Mouse (Mus musculus): ENCODE measurements around the gene Mta3. TPM values are rescaled to one million over a fixed set of nuclear protein-coding genes. Genes with fewer than 3 reads are reported as not detected.
"Not testable (repeated sequence)": the region's sequence is repeated elsewhere in the genome, so short reads cannot be mapped to it uniquely, and the experiment has no call there.

Gene Mta3
- total RNA-seq, 2 experiments from 2014 or later: 18.0 to 19.2 TPM

- DNase-seq: no peak
Observed at GRCm38 (mm10) chr17:83708891-83709290, 2.9 kb downstream of the Mta3 start.

GRCm38 (mm10) chr17:83709517-83709916 is 3.6 kb downstream of the Mta3 start:
- not testable (repeated sequence) for DNase-seq

DNA sequence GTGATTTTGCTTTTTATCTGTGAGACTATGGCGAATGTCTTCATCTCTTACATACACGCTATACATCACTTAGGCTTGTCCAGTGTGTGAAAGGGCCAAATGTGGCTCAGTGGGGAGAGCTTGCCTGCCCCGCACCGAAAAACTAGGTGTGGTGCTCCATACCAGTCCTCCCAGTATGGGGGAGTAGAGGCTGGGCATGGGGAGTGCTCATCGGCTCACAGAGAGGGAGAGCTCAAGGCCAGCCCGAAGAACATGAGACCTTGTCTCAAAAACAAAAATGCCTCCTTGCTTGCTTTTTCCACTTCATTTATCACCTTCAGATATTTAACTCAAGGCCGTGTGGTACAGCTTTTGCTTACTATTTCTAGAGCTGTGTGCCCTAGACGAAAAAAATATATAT is 4.7 kb downstream of the Mta3 start:
- no peak for DNase-seq

DNA sequence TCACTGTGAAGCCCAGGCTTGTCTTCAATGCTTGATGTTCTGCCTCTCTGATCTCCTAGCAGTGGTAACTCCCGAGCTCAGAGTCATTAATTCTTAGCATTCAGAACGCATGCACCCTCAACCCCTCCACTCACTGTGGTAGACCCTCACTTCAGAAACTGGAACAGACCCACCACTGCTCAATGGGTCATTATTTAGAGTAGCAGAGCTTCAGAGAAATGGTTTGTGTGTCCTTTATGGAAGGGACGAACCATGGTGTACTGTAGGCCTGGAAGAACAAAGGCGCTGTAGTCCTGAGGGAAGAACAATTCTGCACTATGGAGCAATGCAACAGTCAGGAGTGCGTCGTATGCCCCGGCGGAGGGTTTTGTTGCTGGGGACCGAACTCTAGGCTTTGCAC is 6.4 kb downstream of the Mta3 start:
- DNase-seq: no peak

GRCm38 (mm10) chr17:83720449-83720848 is 14.5 kb downstream of the Mta3 start:
- no peak for DNase-seq

DNA sequence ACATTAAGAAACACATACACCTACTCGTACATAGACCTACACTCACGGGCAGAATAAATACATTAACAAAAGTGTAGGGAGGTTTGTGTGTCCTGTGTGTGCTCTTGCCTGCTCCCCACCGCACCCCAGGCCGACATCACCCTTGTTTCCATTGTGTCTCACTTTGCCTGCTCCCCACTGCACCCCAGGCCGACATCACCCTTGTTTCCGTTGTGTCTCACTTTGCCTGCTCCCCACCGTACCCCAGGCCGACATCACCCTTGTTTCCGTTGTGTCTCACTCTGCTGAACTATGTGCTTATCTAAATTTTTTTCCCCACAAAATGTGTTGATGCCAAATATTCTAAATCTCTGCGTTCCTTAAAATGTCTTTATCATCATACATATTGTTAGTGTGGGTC is 15.2 kb downstream of the Mta3 start:
- DNase-seq: no peak

DNA sequence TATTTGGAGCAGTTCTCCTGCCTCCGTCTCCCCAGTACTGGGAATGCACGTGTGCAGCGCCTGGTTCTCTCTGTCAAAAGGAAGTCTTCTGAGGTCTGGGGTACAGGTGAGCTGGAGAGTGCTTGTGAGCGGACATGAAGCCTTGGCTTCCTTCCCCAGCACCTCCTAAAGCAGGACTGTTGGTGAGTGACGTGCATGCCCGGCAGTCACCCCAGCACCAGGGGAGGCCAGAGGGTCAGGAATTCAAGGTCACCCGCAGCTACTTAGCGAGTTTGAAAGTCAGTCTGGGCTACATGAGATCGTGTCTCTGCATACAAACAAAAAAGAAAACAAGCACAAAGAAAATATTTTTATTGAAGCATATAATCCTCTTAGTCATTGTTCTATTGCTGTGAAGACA is 17.1 kb downstream of the Mta3 start:
- no peak for DNase-seq

DNA sequence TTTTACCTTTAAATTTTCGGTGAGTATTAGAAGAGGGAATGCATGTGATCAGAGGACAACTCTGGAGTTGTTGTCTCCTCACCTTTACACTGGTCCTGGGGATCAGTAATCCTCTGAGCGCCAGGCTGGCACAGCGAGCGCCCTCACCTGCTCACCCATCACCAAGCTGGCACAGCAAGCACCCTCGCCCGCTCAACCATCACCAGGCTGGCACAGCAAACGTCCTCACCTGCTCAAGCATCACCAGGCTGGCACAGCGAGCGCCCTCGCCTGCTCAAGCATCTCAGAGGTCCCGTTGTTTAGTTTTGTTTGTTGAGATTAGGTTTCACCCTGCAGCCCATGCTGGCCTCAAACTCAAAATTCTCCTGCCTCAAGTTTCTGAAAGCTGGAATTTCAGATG is 20.5 kb downstream of the Mta3 start:
- DNase-seq: no peak

DNA sequence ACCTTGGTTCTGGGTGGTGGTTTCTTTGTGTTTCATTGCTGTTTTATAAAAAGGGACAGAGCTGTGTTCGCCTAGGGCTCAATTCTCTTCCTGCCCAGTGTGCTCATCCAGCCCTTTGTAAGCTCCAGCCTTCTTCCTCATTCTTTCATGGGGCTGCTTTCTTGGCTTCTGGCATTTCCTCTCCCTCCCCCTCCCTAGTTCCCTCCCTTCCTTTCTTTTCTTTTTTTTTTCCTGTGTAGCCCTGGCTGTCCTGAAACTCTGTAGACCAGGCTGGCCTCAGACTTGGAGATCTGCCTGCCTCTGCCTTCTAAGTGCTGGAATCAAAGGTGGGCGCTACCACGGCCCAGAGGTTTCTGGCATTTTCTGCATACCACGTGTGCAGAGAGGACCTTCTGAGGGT is 21.7 kb downstream of the Mta3 start:
- DNase-seq: no peak

DNA sequence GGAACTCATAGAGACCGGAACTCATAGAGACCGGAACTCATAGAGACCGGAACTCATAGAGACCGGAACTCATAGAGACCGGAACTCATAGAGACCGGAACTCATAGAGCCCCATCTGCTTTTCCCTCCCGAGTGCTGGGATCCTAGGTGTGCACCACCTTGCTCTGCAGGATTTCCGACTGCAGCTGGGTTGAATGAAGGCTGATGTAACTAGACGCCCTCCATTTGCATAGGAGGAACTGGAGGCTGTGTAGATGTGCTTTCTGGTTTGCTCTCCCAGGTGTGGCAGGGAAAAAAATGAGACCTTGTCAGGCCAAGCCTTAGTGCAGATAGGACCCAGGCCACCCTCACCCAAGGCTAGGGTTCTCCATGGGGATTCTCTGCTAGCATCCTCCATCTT is 23.1 kb downstream of the Mta3 start:
- no peak for DNase-seq

DNA sequence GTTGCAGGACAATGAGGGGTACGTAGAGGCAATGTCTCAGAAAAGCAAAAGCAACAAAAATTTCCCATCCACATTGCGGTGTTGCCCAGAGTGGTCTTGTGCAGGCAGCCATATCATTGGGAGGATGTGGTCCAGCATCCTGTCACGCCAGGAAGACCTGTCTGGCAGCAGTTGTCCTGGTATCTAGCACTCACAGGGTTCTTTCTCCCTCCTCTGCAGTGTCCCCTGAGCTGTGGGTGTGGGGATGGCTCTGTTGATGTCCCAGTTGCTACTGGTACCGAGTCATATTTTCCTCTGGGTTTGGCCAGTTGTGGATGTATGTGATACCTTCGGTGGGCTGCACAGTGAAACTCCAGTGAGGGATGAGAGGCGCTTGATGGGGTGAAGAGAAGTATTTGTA is 24.2 kb downstream of the Mta3 start:
- DNase-seq: no peak

DNA sequence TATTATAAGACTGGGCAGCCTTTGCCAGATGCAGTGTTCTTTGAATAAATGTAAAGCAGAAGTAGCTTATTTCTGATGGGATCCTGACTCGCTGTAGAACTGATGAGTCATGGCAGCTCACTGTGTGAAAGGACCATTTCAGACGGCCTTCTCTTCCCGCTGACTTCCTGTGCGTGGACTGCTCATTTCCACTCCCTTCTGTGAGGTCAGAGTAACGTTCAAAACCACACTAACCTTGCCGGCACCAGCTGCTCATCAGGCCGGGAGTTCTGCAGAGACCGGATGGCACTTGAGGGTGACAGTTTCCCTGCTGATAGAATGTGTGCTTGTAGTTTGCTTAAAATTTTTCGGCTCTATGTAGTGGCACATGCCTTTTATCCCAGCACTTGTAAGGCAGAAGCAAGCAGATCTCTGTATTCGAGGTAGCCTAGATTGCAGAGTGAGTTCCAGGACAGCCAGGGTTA is 26.2 kb downstream of the Mta3 start:
- peak; percentile 48 to 78 for DNase-seq

- peak; percentile 37 to 78 for DNase-seq
Observed at GRCm38 (mm10) chr17:83732801-83733200, 26.8 kb downstream of the Mta3 start.

- DNase-seq: no peak
Observed at GRCm38 (mm10) chr17:83736701-83737100, 30.7 kb downstream of the Mta3 start.

DNA sequence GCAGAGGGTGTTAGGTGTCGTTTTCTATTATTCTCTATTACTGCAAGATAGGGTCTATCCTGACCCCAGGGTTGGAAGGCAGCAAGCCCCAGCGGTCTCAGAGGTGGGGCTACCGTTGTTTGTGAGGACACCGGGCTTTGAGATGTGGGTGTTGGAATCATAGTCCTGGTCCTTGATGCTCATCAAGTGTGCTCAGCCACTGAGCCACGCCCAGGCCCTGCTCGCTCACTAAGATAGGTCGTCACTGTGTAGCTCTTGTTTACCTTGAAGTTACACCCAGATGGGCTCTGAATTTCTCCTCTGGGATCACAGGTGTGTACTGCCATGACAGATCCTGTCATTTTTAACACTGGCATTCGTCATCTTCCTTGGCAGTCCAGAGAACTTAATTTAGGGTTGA is 31.8 kb downstream of the Mta3 start:
- no peak for DNase-seq

- DNase-seq: no peak
Observed at GRCm38 (mm10) chr17:83740135-83740676, 34.2 kb downstream of the Mta3 start.

DNA sequence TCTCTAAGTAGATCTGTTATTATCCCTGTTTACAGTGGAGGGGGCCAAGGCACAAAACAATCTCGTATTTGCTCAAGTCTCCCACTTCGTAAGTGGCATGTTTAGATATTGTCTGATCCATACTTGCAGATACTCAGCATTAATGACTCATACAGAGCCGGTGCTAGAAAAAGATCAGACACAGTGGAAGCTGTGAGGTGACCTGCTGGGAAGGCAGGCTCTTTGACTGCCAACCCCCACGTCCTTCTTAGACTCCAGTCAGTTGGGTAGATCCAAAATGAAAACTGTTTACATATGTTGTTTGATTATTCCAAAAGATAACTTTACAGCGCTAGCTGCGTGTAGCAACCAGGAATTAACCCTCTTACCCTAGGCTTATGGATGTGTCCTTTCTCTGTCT is 35.3 kb downstream of the Mta3 start:
- DNase-seq: no peak

- no peak for DNase-seq
Observed at GRCm38 (mm10) chr17:83744231-83744824, 38.4 kb downstream of the Mta3 start.

DNA sequence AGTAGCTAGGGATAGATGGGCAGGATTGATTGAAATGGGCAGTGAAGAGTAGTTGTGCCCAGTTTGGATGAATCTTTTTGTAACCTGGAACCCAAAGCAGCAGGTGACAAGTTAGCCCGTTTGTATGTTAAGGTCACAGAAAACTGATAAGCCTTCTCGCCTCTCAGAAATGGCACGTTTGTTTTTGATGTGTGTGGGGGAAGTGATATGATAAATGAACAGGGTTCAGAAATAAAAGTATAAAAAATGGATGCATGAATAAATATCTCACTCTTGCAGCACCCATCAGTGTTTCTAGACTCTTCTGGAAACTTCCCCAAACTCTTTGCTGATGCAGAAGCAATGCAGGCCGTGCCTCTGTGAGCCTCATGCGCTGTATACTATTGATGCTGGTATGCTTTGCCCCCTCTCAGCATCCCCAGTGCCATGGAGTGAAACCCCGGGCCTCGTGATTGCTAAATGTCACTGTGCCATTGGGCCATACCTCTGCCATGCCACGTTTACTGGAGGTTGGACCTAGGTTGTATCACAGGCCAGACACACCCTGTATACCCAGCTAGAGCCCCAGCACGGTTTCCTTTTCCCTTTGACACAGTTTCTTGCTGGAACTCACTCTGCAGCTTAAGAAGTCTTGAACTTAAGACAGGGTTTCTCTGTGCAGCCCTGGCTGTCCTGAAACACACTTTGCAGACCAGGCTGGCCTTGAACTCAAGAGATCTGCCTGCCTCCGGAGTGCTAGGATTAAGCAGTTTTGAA is 41.6 kb downstream of the Mta3 start:
- DNase-seq: no peak

GRCm38 (mm10) chr17:83750216-83750950 is 44.4 kb downstream of the Mta3 start:
- DNase-seq: no peak

DNA sequence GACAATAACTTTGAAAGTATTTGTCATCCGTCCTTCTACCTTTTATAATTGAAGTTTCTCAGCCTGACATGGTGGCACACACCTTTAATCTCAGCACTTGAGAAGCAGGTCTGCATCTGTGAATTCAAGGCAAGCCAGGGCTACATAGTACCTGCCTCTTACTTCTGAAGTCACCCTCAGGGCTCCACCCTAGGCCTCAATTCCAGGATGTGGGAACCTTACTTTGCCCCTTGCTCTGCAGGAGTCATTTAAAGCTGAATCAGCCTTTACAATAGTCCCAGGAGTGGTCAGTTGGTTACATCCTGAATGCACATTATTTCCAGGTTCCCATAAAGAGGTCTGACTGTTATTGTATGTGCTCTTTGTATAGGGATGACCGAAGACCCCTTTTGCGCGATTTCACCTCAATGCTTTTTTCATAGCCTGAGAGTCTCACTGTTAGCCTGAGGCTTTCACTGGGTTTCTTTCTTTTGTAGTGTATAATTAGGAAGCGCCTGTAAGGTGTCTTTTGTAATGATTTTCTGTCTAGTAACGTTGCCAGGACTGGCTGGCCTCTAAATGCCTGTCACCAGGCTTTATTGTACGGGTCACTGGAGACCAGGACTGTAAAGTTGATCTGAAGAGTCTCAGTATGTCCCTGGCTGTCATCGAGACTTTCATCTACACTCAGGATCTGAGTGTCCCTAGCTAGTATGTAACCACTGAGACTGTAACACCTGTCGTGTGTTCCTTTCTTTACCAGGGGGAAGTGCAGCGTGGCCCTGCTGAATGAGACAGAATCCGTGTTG is 47.3 kb downstream of the Mta3 start:
- DNase-seq: no peak

- peak; percentile 28 to 45 for DNase-seq
Observed at GRCm38 (mm10) chr17:83758096-83758495, 52.1 kb downstream of the Mta3 start.

Measured in heart, adult 18-20 months (tissue).